Mouse (Mus musculus): Measurements from ENCODE around the gene Upp1.

Gene Upp1

DNA sequence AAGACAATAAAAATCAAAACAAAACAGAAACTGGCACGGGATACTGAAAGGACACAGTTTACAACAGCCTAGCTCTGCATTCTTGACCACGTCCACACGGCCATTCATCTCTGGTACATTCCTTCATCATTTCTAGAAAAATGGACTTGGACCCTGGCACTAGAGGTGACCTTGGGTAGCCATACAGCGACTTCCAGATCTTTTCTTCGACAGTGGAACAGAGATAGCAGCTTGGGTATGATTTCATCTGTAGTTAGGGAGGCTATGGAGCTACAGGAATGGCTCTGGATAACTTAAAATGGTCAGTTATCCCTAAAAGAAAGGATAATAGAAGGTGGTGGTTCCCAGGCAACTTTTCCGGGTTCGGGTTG lies at the start of gene Upp1:
Upp1 (plus strand) TSS at position 54 of the 371 bp plus-strand sequence.
- in situ Hi-C loops (cut with MboI, MseI) = no loop called here

DNA sequence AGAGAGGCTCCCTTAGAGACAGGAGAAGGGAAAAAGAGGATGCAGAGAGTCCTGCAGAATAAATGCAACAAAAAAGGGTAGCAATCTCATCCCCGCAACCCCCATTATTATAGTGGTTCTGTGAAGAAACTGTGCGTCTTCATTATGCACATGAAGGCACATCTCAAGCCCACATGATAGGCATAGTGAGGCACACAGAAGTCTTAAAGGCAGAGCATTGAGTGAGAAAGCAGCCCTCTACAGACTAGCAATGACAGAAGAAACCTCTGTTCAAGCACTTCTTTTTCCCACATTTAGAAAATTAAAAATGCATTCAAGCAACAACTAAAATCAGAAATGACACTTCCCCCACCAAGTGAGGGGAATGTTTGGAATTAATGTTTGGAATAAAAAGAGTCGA lies 41.5 kb upstream of the Upp1 start:
- in situ Hi-C loops (cut with MboI, MseI) = no loop called here

DNA sequence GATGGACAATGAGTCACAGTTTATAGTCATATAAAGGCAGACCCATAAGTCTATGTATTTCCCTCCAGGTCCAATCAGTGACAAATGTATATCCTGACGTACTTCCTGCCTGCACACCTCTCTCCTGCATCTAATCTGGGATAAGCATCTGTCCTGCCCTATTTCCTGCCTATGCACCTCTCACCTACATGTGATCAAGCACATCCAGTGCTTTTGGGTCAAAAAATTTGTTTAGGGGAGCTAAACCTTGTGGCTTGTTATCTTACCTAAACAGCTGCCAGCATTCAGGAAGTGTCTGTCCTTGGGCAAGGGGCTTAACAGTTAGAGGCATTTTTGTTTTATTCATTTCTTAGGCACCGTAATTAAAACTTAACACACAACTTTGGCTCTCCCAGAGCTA lies 4.7 kb upstream of the Upp1 start:
- in situ Hi-C loops (cut with MboI, MseI) = no loop called here

DNA sequence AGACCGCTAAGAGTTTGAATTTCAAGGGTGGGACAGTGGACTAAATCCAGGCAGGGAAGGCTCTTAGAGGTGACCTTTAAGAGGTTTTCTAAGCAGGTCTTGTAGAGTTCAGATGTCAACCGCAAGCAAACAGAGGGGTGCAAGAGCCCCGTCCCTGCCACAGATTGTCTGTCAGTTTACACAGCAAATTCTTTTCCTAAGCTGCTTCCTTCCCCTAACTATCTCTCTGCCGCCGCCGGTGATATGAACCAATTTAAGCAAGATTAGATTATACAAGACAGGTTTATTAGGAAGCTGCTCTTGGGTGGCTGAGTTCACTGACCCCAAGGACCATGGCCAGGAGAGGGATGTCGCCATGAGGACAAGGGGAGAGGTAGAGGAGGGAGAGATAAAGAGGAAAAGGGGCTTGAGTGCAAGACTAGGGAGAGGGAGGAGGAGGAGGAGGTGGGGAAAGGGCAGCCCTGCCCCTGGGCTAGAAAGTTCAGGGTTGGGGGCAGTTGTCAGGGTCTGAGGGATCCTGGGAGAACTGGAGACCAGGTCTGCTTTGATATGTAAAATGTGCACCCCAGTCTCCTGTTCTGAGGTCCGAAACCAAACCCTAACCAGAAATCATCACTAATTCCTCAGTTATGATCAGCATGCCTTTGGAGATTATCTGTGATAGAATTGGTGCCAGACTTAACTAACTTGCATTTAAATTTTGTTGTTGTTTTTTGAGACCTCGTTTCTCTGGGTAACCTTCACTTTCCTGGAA lies 2.4 kb upstream of the Upp1 start:
- in situ Hi-C loops (cut with MboI, MseI) = no loop called here

DNA sequence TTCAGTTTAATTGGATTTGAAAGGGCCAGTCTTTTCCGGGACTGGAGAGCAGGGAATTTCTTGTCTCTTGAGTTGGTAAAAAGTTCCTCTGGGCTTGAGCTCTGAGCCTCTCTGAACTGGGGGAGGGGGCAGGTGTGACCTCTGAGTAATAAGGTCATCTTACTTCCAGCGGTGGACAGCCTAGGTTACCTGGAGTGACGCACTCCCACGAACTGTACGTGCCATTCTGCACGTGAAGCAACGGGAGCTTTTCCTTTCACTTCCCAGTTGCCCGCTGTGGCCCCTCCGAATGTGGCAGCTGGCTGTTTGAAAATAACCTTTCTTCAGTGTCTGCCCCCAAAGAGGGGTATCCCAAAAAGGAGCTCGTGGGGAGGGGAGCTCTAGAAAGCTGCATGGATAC lies 1.8 kb upstream of the Upp1 start:
- in situ Hi-C loops (cut with MboI, MseI) = no loop called here

DNA sequence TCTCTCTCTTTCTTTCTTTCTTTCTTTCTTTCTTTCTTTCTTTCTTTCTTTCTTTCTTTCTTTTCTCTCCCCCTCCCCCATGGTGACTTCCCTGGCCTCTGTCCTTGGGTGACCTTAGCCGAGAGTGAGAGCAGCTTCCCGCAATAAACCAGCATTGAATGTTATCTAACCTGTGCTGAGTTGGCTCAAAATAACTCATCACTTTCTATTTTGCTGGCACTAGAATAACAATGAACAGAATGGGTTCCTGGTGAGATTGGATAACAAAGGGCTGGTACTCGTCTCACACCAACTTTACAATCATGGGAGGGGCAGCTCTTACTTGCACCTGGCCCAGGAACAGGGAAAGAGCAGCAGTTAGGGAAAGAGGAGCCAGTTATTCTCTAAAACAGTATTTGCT lies 987 bp upstream of the Upp1 start:
- in situ Hi-C loops (cut with MboI, MseI) = no loop called here

DNA sequence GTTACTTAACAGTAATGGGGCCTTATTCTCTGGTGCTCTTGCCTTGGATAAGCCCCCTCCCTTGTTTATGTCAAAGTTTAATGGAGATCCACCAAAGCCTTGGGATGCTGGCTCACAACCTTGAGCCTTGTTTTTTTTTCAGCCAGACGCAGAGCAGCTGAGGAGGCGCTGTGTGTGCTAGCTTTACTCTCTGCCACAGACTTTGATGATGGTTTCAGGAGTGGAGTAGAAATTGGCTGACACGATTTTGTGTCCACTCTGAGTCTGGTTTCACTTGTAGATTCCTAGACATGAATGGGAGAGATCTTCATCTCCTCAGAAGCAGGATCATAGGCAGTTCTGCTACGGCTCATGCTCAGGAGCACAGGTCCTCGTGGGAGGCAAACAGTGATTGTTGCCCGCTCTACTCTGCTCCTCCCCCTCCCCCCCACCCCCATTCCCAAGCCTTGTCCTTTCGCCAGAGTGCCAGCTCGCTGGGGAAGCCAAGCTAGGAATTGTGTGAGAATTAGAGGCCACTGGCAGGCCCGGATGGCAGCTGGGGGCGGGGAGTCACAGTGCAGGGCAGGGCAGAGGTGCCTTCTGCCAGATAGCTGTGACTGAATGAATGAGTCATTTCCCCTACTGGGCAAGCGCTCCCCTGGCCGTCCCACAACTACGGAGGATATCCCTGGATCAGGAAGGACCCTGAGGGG lies 399 bp upstream of the Upp1 start:
- in situ Hi-C loops (cut with MboI, MseI) = no loop called here

DNA sequence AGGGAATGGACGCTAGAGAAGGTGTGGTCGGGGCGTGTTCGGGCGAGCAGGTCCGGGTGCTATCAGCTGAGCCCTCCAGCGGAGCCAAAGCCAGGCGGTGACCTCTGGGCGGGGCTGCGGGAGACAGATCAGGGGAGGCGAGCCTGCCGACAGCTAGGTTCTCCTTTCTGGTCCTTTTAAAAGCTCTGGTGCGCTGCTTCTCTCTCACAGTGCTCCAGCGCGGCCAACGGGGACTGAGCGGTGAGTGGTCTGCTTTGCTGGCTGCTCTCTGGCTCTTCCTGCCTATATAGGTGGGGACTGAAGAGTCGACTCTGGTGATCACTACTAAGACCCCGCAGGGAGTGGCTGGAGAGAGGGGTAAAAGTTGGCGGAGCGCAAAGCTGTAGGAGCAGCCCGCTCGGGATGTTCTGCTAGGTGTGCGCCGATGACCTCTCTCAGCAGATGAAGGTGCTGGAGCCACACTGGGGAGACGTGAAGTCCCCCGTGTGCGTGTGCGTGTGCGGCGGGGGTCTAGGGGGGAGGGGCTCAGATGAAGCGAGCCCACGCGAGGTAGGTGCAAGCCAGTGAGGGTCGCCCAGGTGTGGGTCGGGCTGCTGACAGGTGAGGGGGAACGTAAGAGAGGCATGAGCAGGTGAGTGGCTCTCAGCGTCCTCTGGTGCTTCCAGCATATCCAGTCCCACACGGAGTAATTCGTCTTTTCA lies 668 bp downstream of the Upp1 start:
- in situ Hi-C loops (cut with MboI, MseI) = no loop called here

DNA sequence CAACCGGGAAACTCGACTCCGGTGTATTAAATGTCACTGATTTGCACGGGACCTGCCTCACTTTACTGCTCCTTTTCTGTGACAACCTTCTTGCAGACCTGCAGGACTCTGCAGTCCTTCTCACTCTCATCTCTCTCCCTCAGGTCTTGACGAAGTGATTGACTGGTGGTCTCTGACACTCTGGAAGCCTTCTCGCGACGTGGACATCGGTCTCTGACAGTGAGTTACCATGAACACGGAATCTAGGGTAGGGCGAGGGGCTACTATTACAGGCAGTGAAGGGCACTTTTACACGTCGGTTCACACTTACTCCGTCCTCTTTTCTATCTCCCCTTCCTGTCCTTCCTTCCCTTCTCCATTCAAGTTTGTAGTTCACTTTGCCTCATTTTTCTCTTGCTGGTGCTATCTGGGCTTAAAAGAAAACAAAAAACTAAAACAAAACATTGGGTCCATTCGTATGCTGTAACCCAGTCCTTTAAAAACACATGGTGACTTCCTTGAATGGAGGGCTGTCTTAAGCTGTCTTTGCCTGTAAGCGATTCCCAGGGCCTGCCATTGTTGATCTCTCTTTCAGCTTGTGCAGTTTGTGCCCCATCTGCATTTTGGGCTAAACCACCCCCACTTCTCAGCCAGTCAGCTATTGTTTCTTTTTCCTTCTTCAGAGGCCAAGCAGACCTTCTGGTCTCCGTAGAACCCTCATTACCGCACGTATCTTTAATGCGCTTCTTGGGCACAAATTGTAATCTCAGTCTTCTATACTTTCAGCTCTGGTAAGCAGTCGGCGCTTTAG lies 1.5 kb downstream of the Upp1 start:
- in situ Hi-C loops (cut with MboI, MseI) = no loop called here

DNA sequence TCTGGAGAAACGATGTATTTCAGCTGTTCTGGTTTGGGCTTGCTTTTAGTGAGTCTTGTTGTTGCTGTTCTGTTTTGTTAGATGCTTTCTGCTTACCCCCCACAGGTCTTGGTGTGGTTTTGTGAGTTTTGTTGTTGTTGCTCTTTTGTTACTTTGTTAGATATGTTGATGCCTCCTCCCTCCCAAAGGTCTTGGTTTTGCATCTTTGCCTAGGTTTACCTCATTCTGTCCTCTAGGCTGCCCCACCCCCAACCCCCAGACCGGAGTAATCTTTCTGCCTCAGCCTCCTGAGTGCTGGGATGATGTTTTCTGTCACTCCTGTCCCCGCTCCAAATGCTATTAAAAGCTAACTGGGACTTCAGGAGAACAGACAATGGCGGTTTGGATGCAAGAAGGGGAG lies 4.4 kb downstream of the Upp1 start:
- in situ Hi-C loops (cut with MboI, MseI) = no loop called here

DNA sequence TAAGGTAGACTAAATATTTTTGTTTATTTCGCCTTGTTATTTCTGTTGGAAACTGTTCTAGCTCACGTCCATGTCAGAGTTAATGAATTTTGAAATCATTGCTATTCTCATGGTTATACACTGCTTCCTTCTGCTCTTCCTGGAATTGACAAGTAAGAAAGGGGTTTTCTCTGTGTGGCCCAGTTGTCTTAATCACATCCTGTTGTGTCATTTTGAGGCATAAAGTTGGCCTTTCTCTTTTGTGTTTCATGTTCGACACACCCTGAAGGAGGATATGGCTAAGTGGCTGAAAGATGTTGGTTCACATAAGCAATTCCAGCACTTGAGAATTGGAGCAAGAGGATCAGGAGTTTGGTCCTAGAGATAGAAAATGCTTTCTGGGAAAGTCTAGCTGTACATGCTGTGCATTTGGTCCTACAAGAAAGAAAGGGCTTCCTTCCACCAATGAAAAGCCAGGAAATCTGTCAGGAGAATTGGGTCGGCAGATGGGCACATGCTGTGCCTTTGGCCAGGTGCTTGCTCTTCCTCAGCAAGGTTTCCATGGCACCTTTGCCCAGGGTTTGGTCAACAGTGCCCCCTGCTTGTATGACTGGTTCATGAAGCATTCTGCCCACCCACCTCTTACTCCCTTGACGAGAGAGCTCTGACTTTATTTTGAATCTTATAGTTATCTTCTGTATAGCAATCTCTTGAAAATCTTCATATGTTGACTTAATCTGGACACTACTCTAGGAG lies 8.6 kb downstream of the Upp1 start:
- in situ Hi-C loops (cut with MboI, MseI) = loop anchor here (25.0 kb wide), 1 partner anchor 464 kb away; the partner anchor contains the start of gene Tns3

DNA sequence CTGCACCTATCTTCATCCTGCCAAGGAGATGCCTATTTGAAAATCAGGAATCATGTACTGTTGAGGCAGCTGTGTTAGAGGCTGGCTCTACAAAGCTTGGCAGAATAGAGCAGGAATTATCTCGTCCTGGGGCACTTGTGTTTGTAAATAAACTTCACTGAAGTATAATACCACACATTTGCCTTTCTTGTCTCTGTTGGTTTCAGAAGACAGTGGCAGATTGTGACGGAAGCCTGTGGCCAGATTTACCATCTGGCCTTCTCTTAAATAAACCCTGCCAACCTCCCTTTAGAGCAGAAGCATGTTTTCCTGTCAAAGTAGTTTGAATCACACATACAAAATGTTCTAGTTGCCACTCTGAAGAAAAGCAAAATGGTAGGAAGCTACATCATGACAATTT lies 10.2 kb downstream of the Upp1 start:
- in situ Hi-C loops (cut with MboI, MseI) = loop anchor here (25.0 kb wide), 1 partner anchor 466 kb away; the partner anchor contains the start of gene Tns3

DNA sequence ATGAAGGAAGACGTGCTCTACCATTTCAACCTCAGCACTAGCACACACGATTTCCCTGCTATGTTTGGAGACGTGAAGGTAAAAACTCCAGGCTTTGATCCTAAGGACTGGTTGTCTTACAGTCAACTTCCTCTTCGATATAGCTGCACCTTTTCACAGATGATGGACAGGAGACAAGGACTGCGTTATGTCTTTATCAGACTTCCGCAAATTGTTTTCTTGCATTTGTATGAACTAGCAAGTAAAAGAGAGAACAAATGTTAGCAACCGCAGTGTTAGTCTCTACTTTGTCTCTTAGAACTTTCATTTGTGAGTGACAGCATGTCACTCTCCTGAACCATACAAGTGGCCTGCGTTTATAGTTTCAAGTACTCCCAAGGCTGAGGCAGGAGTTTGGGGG lies 11.6 kb downstream of the Upp1 start:
- in situ Hi-C loops (cut with MboI, MseI) = loop anchor here (25.0 kb wide), 1 partner anchor 467 kb away; the partner anchor contains the start of gene Tns3

DNA sequence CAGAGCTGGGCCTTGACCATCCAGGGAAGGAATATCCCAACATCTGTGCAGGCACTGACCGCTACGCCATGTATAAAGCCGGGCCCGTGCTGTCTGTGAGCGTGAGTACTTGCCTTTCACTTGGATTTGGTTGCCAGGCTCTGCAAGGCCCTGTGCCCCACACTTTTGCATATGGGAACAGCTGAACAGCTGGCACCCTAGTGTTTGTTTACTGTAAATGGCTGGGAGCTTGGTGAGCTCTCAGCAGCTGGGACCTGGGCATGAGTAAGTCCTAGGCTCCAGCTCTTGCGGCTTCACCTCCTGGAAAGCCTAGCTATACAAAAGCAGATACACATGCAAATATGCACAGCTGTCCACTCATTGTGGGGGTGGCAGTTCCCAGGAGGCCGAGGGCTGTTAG lies 13.8 kb downstream of the Upp1 start:
- in situ Hi-C loops (cut with MboI, MseI) = loop anchor here (10.0 to 25.0 kb wide), 2 partner anchors 469 to 607 kb away; partner anchors contain the start of gene Tns3

DNA sequence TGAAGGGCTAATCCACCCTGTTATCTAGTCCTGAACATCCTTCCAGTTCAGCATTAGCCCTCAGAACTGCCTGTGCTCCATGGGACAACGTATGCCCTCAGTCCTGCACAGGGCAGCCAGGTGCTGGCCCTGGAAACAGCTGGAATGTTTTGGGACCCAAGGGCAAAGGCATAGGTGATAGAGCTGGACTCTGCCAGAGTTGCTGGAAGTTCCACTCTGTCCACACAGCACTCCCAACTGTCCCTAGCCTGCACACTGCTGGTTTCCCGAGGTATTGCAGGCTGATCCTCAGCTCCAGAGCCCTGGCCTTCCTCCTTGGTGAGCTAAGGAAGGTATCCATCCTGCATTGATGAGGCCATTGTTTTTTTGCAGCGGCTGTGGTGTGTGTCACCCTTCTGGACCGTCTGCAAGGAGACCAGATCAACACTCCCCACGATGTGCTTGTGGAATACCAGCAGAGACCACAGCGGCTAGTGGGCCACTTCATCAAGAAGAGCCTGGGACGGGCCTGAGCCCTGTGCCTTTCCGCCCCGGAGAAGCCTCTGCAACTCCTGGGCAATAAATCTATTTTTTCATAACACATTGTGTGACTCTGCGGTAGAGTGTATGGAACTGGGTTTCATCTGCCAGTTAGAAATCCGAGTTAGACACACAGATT lies 17.8 kb downstream of the Upp1 start:
- in situ Hi-C loops (cut with MboI, MseI) = loop anchor here (5.0 to 25.0 kb wide), 3 partner anchors 148 to 611 kb away; partner anchors contain the start of gene Tns3

DNA sequence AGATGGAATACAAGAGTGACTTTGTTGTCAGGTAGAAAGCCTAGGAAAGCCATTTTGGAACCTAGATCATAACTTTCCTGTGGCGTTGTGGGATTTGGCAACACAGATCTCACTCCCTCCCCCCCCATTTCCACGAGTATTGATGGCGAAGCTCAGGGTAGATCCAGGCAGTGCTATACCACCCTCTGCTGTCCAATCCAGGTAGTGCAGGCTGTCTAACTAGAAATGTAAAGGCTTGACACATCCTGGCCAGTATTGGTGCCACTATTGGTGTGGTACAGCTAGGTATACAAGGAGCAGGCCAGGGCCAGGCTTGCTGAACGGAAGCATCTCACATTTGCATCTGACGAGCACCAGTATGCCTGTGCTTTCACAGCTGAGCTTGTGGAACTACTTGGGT lies 18.6 kb downstream of the Upp1 start:
- in situ Hi-C loops (cut with MboI, MseI) = loop anchor here (5.0 to 25.0 kb wide), 3 partner anchors 149 to 612 kb away; partner anchors contain the start of gene Tns3

DNA sequence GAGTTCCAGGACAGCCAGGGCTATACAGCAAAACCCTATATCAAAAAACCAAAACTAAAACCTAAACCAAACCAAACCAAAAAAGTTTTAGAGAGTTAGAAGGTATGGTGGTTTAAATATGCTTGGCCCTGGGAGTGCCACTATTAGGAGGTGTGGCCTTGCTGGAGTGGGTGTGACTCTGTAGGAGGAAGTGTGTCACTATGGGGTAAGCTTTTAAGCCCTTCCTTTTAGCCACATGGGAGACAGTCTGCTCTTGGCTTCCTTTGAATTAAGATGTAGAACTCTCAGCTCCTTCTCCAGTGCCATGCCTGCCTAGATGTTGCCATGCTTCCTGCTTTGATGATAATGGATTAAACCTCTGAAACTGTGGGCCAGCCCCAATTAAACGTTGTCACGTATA lies 27.2 kb downstream of the Upp1 start:
- in situ Hi-C loops (cut with MboI, MseI) = loop anchor here (25.0 kb wide), 1 partner anchor 483 kb away; the partner anchor contains the start of gene Tns3

DNA sequence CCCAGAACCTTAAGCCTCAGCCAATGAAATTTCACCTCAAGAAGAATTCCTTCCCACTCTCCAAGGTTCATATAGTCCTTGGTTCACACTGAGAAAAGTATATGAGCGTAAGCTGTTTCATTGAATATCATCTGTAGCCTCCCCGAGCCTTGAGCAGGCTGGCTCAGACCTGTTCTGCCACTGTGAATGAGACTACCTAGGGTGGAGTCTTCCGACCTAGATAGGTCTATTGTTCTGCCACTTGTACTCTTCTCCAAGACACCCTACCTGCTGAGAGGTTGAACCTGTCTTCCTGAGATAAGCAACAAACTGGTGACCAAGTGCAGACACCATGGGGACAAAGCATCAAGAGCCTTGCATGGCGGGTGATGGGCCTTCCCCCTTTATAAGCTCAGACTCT lies 28.2 kb downstream of the Upp1 start:
- in situ Hi-C loops (cut with MboI, MseI) = loop anchor here (25.0 kb wide), 1 partner anchor 484 kb away; the partner anchor contains the start of gene Tns3

DNA sequence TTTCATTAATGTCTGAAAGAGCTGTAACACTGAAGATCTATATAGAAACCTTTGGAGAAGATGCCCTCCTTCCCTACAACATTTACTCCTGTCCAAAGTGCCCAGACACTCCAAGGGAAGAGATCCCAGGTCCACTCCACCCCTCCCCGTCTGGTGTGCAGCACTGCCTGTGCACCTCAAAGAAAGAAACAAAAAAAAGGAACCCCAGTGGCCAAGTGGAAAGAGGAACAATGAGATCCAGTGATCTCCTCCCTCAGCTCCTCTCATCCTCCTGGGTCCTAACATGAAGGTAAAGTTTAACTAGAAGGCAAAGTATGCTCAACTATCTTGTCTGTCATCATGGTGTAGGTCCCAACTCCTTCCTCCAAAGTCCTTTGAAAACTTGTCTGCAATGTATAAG lies 28.8 kb downstream of the Upp1 start:
- in situ Hi-C loops (cut with MboI, MseI) = loop anchor here (25.0 kb wide), 1 partner anchor 484 kb away; the partner anchor contains the start of gene Tns3

DNA sequence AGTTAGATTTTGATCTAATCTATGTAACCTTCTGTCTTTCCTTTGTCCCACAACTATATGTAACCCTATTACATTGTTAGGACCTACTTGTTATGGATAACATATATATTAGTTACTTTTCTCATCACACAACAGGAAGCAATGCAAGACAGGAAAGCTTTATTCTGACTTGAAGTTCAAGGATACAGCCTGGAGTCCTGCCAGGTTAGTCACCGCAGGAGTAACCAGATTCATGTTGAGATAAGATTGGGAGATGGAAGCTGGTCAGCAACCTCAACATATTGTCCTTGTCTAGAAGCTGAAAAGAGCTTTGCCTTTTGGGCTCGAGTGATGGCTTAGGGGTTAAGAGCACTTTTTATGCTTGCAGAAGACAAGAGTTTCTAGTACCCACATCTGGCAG lies 30.3 kb downstream of the Upp1 start:
- in situ Hi-C loops (cut with MboI, MseI) = loop anchor here (25.0 kb wide), 1 partner anchor 486 kb away; the partner anchor contains the start of gene Tns3
